Comparison of ENCODE assay signal across 19 mouse cellular contexts in genomic region chr10:4646074-4646473, GRCm38 (mm10). TPM values are rescaled to one million over a fixed set of nuclear protein-coding genes. Genes with fewer than 3 reads are reported as not detected.
DNase-seq lines count a peak whose midpoint lies in the region; ATAC-seq and TF ChIP-seq lines count a peak whose summit lies in the region.
"Had no signal": no experiment of that assay in that cellular context is flagged by ENCODE, and none has a peak within 500 bp of the region (broad histone marks: within the 10 kb centered on the region; RNA-seq: fewer than 3 reads in every experiment).

No protein-coding gene starts in this region.

- no peak overlapping the region for H3K4me3 ChIP-seq in heart, adult 2 months
- H3K4me3 ChIP-seq in kidney, adult 2 months (ENCODE audit: insufficient read depth, low read depth, low read length): no peak overlapping the region
- no peak overlapping the region for H3K4me3 ChIP-seq in lung, embryonic 14.5 days (ENCODE audit: low read depth, low read length)
- H3K4me3 ChIP-seq in lung, postnatal 0 days (ENCODE audit: low read depth, low read length): no peak overlapping the region
- H3K4me3 ChIP-seq: embryonic facial prominence, embryonic 15.5 days; erythroblast, embryonic 14.5 days; forebrain, embryonic 10.5 days; gastrocnemius, adult 2 months; hindbrain, embryonic 15.5 days had no signal

- TF ChIP-seq EP300 in heart, adult 2 months (IDR thresholded peaks at IDR 0.05; ENCODE audit: insufficient read depth, low read depth, low read length): no peak
- TF ChIP-seq EP300 in lung, postnatal 0 days (IDR thresholded peaks at IDR 0.05): no peak

- peak; percentile 13 to 17 for DNase-seq in heart, adult 18-20 months
- no peak for DNase-seq in heart, adult 2 months
- peak; percentile 20 for DNase-seq in kidney, adult 2 months
- no peak for DNase-seq in kidney, postnatal 36 days
- DNase-seq in lung, embryonic 14.5 days: peak; percentile 18
- DNase-seq in lung, postnatal 0 days (ENCODE audit: low spot score): no peak
- peak; percentile 16 for DNase-seq in heart, postnatal 4 days
- DNase-seq: adrenal gland, postnatal 10 days; cerebellum, adult 11 months; cerebellum, adult 8-10 months; cerebellum, postnatal 14 days; embryo, embryonic 11 days; gastrocnemius, adult 2 months; gastrocnemius, postnatal 25 days had no signal

- H3K36me3 ChIP-seq in heart, adult 2 months (ENCODE audit: control insufficient read depth, insufficient read depth, low read length): no peaks in the 10 kb centered on the region
- no peaks in the 10 kb centered on the region for H3K36me3 ChIP-seq in kidney, adult 2 months (ENCODE audit: control insufficient read depth, insufficient read depth, low read length)
- no peaks in the 10 kb centered on the region for H3K36me3 ChIP-seq in lung, embryonic 14.5 days (ENCODE audit: insufficient read depth)
- no peaks in the 10 kb centered on the region for H3K36me3 ChIP-seq in lung, postnatal 0 days (ENCODE audit: insufficient read depth, low read length)
- H3K36me3 ChIP-seq: embryonic facial prominence, embryonic 15.5 days; forebrain, embryonic 10.5 days; hindbrain, embryonic 15.5 days had no signal

- H3K27me3 ChIP-seq in heart, adult 2 months (ENCODE audit: control insufficient read depth, insufficient read depth, low read length): no peaks in the 10 kb centered on the region
- no peaks in the 10 kb centered on the region for H3K27me3 ChIP-seq in kidney, adult 2 months (replicated peaks; ENCODE audit: control insufficient read depth, insufficient read depth, low read length)
- no peaks in the 10 kb centered on the region for H3K27me3 ChIP-seq in lung, embryonic 14.5 days (ENCODE audit: insufficient read depth, low read length)
- no peaks in the 10 kb centered on the region for H3K27me3 ChIP-seq in lung, postnatal 0 days (replicated peaks; ENCODE audit: insufficient read depth, low read length)
- H3K27me3 ChIP-seq: embryonic facial prominence, embryonic 15.5 days; hindbrain, embryonic 15.5 days had no signal

- WGBS in heart, adult 2 months: 56% methylated on average over 7 of the region's 7 CpGs
- 77% methylated on average over 7 of the region's 7 CpGs for WGBS in kidney, adult 2 months
- WGBS in lung, embryonic 14.5 days: 76% methylated on average over 7 of the region's 7 CpGs
- WGBS in lung, postnatal 0 days: 79% methylated on average over 7 of the region's 7 CpGs

- H3K4me2 ChIP-seq in lung, embryonic 14.5 days: no peak overlapping the region
- no peak overlapping the region for H3K4me2 ChIP-seq in lung, postnatal 0 days (replicated peaks; ENCODE audit: low read depth, low read length)
- H3K4me2 ChIP-seq: embryonic facial prominence, embryonic 15.5 days; hindbrain, embryonic 15.5 days had no signal

- no peak overlapping the region for H3K9ac ChIP-seq in heart, adult 2 months (ENCODE audit: low read depth, low read length)
- no peak overlapping the region for H3K9ac ChIP-seq in lung, embryonic 14.5 days
- H3K9ac ChIP-seq in lung, postnatal 0 days (replicated peaks; ENCODE audit: low read depth): no peak overlapping the region
- H3K9ac ChIP-seq: embryonic facial prominence, embryonic 15.5 days; hindbrain, embryonic 15.5 days had no signal

- H3K9me3 ChIP-seq in lung, embryonic 14.5 days (ENCODE audit: low read depth, low read length): no peaks in the 10 kb centered on the region
- no peaks in the 10 kb centered on the region for H3K9me3 ChIP-seq in lung, postnatal 0 days (ENCODE audit: low read length)
- H3K9me3 ChIP-seq: embryonic facial prominence, embryonic 15.5 days; forebrain, embryonic 10.5 days; hindbrain, embryonic 15.5 days had no signal

- H3K79me2 ChIP-seq in heart, adult 2 months (replicated peaks; ENCODE audit: control insufficient read depth, insufficient read depth, low read length): no peaks in the 10 kb centered on the region

- intact Hi-C loops in heart, adult 2 months (cut with DNase I): no loop called here

- H3K4me1 ChIP-seq in heart, adult 2 months (ENCODE audit: control insufficient read depth, insufficient read depth, low read length): no peaks in the 10 kb centered on the region
- no peaks in the 10 kb centered on the region for H3K4me1 ChIP-seq in kidney, adult 2 months (ENCODE audit: control insufficient read depth, insufficient read depth, low read length)
- no peaks in the 10 kb centered on the region for H3K4me1 ChIP-seq in lung, embryonic 14.5 days (ENCODE audit: insufficient read depth)
- no peaks in the 10 kb centered on the region for H3K4me1 ChIP-seq in lung, postnatal 0 days (ENCODE audit: insufficient read depth, low read depth, low read length)
- H3K4me1 ChIP-seq: embryonic facial prominence, embryonic 15.5 days; forebrain, embryonic 10.5 days; hindbrain, embryonic 15.5 days had no signal

- no peak for ATAC-seq in lung, embryonic 14.5 days (ENCODE audit: insufficient read depth)
- ATAC-seq in lung, postnatal 0 days: no peak
- ATAC-seq: forebrain, embryonic 14.5 days had no signal

- no peak overlapping the region for H3K27ac ChIP-seq in heart, adult 2 months
- no peak overlapping the region for H3K27ac ChIP-seq in kidney, adult 2 months (ENCODE audit: insufficient read depth, low read depth, low read length)
- no peak overlapping the region for H3K27ac ChIP-seq in lung, embryonic 14.5 days (ENCODE audit: low read depth)
- H3K27ac ChIP-seq in lung, postnatal 0 days (ENCODE audit: low read length): no peak overlapping the region
- H3K27ac ChIP-seq: embryonic facial prominence, embryonic 15.5 days; forebrain, embryonic 10.5 days; gastrocnemius, adult 2 months; hindbrain, embryonic 15.5 days had no signal

- TF ChIP-seq POLR2A in heart, adult 2 months (IDR thresholded peaks at IDR 0.05; ENCODE audit: insufficient read depth, low read depth, low read length): no peak
- TF ChIP-seq POLR2A in kidney, adult 2 months (IDR thresholded peaks at IDR 0.05; ENCODE audit: low read depth, low read length): no peak

- TF ChIP-seq CTCF in heart, adult 2 months (IDR thresholded peaks at IDR 0.05): no peak
- no peak for TF ChIP-seq CTCF in kidney, adult 2 months (conservative IDR thresholded peaks at IDR 0.05; ENCODE audit: insufficient read depth, insufficient read length, low read depth, low read length)
- no peak for TF ChIP-seq CTCF in lung, embryonic 14.5 days (IDR thresholded peaks at IDR 0.05; ENCODE audit: low read depth)
- no peak for TF ChIP-seq CTCF in lung, postnatal 0 days (IDR thresholded peaks at IDR 0.05)

RNA-seq across cellular contexts. Expression of gene Esr1, which starts 34.7 kb away (rescaled TPM):
- total RNA-seq in heart, adult 18-20 months (2021): 1 to 10 TPM; 1.6 to 2.6 TPM
- total RNA-seq in heart, adult 2 months (2021): 1 to 10 TPM in 1 of 2 experiments, under 1 TPM in 1; 0.70 to 1.0 TPM
- polyA plus RNA-seq in heart, adult 2 months (2012; rRNA removed): 0.88 and 1.7 TPM in 2 replicates
- polyA plus RNA-seq in kidney, adult 2 months (2012; rRNA removed): 5.1 and 6.4 TPM in 2 replicates
- polyA plus RNA-seq in lung, embryonic 14.5 days (2014; fragmentation: Nextera tagmentation; extraction: Ambion mirVana): 0.05 and 0.16 TPM in 2 replicates
- polyA plus RNA-seq in lung, postnatal 0 days (2015; fragmentation: Nextera tagmentation; extraction: Ambion mirVana): 0.24 and 0.26 TPM in 2 replicates
- total RNA-seq in heart, postnatal 4 days (2021): under 1 TPM; 0.41 to 0.52 TPM
- polyA plus RNA-seq: forebrain, embryonic 10.5 days had no signal

Comparison
In these comparisons a context has a peak if more than half of its experiments do, and no peak if none do; other contexts are left out.
1. DNase-seq: peak in heart, adult 18-20 months (2 of 2), kidney, adult 2 months (single experiment), lung, embryonic 14.5 days (single experiment) and heart, postnatal 4 days (single experiment); none in heart, adult 2 months (0 of 2), kidney, postnatal 36 days (0 of 2) and lung, postnatal 0 days (single experiment).